Mouse (Mus musculus) neural tube, embryonic 13.5 days (tissue): ENCODE results near the gene Cyp2b9. TPM values are rescaled to one million over a fixed set of nuclear protein-coding genes. Genes with fewer than 3 reads are reported as not detected.
"Not testable (repeated sequence)": the region's sequence is repeated elsewhere in the genome, so short reads cannot be mapped to it uniquely, and the experiment has no call there.

Experiments
- ATAC-seq: fragments of 200-750 bp; cut with Nextera tagmentation; 2 replicates; pipeline ENCODE4 v1.8.0; 2017; ENCODE audit warnings: low read depth, mild to moderate bottlenecking, moderate TSS enrichment, moderate library complexity
- H3K27ac ChIP-seq: fragments of 300-500 bp; sonication (generic); replicated peaks from 2 replicates; pipeline ENCODE4 v1.5.1; 2015; ENCODE audit warnings: moderate library complexity, mild to moderate bottlenecking, inconsistent platforms
- H3K27me3 ChIP-seq: fragments of 300-500 bp; sonication (generic); 2 replicates; pipeline ENCODE4 v1.6.1; 2015; ENCODE audit warnings: mild to moderate bottlenecking, inconsistent platforms
- H3K36me3 ChIP-seq: fragments of 300-500 bp; sonication (generic); 2 replicates; pipeline ENCODE4 v1.6.1; 2015; ENCODE audit warnings: mild to moderate bottlenecking, inconsistent platforms
- H3K4me1 ChIP-seq: fragments of 300-500 bp; sonication (generic); replicated peaks from 2 replicates; pipeline ENCODE4 v1.6.1; 2015; ENCODE audit warnings: inconsistent platforms
- H3K4me2 ChIP-seq: fragments of 300-500 bp; sonication (generic); 2 replicates; pipeline ENCODE4 v1.6.1; 2015; ENCODE audit warnings: inconsistent platforms, mild to moderate bottlenecking, moderate library complexity
- H3K4me3 ChIP-seq: fragments of 300-500 bp; sonication (generic); 2 replicates; pipeline ENCODE4 v1.5.1; 2015; ENCODE audit warnings: mild to moderate bottlenecking, inconsistent platforms
- H3K9ac ChIP-seq: fragments of 300-500 bp; sonication (generic); 2 replicates; pipeline ENCODE4 v1.6.1; 2015; ENCODE audit warnings: moderate library complexity, mild to moderate bottlenecking, inconsistent platforms
- H3K9me3 ChIP-seq: fragments of 300-500 bp; sonication (generic); 2 replicates; pipeline ENCODE4 v1.6.1; 2016; ENCODE audit warnings: inconsistent platforms
- WGBS: fragments of 180-500 bp; shearing (Covaris S2); methylation state at CpG from one replicate; pipeline ENCODE4 v1.1.7; 2015; 5-methylcytosine and 5-hydroxymethylcytosine counted together
- polyA plus RNA-seq: library from polyadenylated mRNA; unstranded; fragments of >200 nt; fragmentation: Nextera tagmentation; extraction: Ambion mirVana; gene quantifications from 2 replicates; pipeline ENCODE4 v1.2.1, GENCODE M21; 2015

Gene Cyp2b9
- polyA plus RNA-seq, result not detected in 2 replicates

GRCm38 (mm10) chr7:26173111-26173510 is at the start of gene Cyp2b9:
Gene Cyp2b9 (plus strand): TSS chr7:26173411.
- H3K4me2 ChIP-seq, H3K27me3 ChIP-seq, H3K9me3 ChIP-seq, H3K4me1 ChIP-seq, H3K27ac ChIP-seq, ATAC-seq, H3K9ac ChIP-seq, H3K4me3 ChIP-seq, H3K36me3 ChIP-seq: not testable (repeated sequence)
- 73% methylated on average over 3 of the region's 3 CpGs for WGBS

- H3K9ac ChIP-seq, H3K4me3 ChIP-seq, H3K36me3 ChIP-seq, H3K4me2 ChIP-seq, H3K27ac ChIP-seq, H3K4me1 ChIP-seq, H3K27me3 ChIP-seq, H3K9me3 ChIP-seq, ATAC-seq: not testable (repeated sequence)
- WGBS, result no CpG with 5 or more reads among the region's 2 CpGs
Measured at GRCm38 (mm10) chr7:26139623-26140022, 33.6 kb upstream of the Cyp2b9 start.

GRCm38 (mm10) chr7:26143657-26144056 is 29.6 kb upstream of the Cyp2b9 start:
- WGBS, result 78% methylated on average over 1 of the region's 3 CpGs
- not testable (repeated sequence) for H3K4me3 ChIP-seq, ATAC-seq, H3K36me3 ChIP-seq, H3K4me1 ChIP-seq, H3K9me3 ChIP-seq, H3K27ac ChIP-seq, H3K9ac ChIP-seq, H3K27me3 ChIP-seq, H3K4me2 ChIP-seq

GRCm38 (mm10) chr7:26168765-26169536 is 4.3 kb upstream of the Cyp2b9 start:
- not testable (repeated sequence) for H3K27me3 ChIP-seq

GRCm38 (mm10) chr7:26201083-26201482 is 27.9 kb downstream of the Cyp2b9 start:
- peaks cover 45% of the 10 kb centered on the region for H3K9me3 ChIP-seq
- H3K9ac ChIP-seq, result no peak overlapping the region
- no peak for ATAC-seq
- no peaks in the 10 kb centered on the region for H3K36me3 ChIP-seq
- no peaks in the 10 kb centered on the region for H3K27me3 ChIP-seq
- no peak overlapping the region for H3K4me2 ChIP-seq
- no peak overlapping the region for H3K4me3 ChIP-seq
- WGBS, result 38% methylated on average over 2 of the region's 2 CpGs
- no peak overlapping the region for H3K27ac ChIP-seq
- H3K4me1 ChIP-seq, result no peaks in the 10 kb centered on the region

More at GRCm38 (mm10) chr7:26168765-26169536, 4.3 kb upstream of the Cyp2b9 start:
- H3K4me2 ChIP-seq, H3K9me3 ChIP-seq, ATAC-seq, H3K27ac ChIP-seq, H3K4me1 ChIP-seq, H3K9ac ChIP-seq, H3K4me3 ChIP-seq, H3K36me3 ChIP-seq: not testable (repeated sequence)
- WGBS, result 81% methylated on average over 3 of the region's 3 CpGs

- H3K4me2 ChIP-seq, H3K4me3 ChIP-seq, H3K27me3 ChIP-seq, H3K36me3 ChIP-seq, H3K9me3 ChIP-seq, H3K9ac ChIP-seq, H3K4me1 ChIP-seq, ATAC-seq, H3K27ac ChIP-seq: not testable (repeated sequence)
- WGBS, result 78% methylated on average over 1 of the region's 1 CpGs
Measured at GRCm38 (mm10) chr7:26260034-26260433, 86.8 kb downstream of the Cyp2b9 start, which contains the start of gene Vmn1r184. Gene Vmn1r184 (plus strand): TSS chr7:26260334.

Other genes starting within 250 kb of the Cyp2b9 start
- gene Cyp2b13, start 111.9 kb upstream of the Cyp2b9 start, polyA plus RNA-seq, result not detected in 2 replicates
- not detected in 2 replicates for gene Vmn1r184, start 86.9 kb downstream of the Cyp2b9 start, polyA plus RNA-seq
- not detected in 2 replicates for gene Cyp2a4, start 133.8 kb downstream of the Cyp2b9 start, polyA plus RNA-seq
- not detected in 2 replicates for gene Nlrp9c, start 230.3 kb downstream of the Cyp2b9 start, polyA plus RNA-seq